Mouse (Mus musculus): ENCODE data around the gene Plekhh2. TPM values are rescaled to one million over a fixed set of nuclear protein-coding genes. Genes with fewer than 3 reads are reported as not detected.

Gene Plekhh2
- polyA plus RNA-seq, 2 experiments: 0.22 to 0.37 TPM

GRCm38 (mm10) chr17:84622873-84623272 lies 111.2 kb downstream of the Plekhh2 start:
- 0 out of 4 replicates have a peak, but pooled peaks cover 0 to 2% of the 10 kb centered on the region in 2 experiments for H3K4me1 ChIP-seq (replicated peaks; ENCODE audit: control insufficient read depth in 2 of 2, insufficient read depth in 2 of 2, low read length in 1 of 2)
- no peak overlapping the region for H3K9ac ChIP-seq (replicated peaks)
- no peak overlapping the region for H3K27ac ChIP-seq
- H3K27me3 ChIP-seq (ENCODE audit: control insufficient read depth, insufficient read depth, low read length): no peaks in the 10 kb centered on the region
- H3K4me3 ChIP-seq (ENCODE audit: insufficient read depth in 1 of 2, low read depth in 2 of 2, low read length in 2 of 2): no peak overlapping the region
- no peak for ATAC-seq (ENCODE audit: insufficient read depth)
- H3K9me3 ChIP-seq (ENCODE audit: control insufficient read depth, low read length): no peaks in the 10 kb centered on the region
- DNase-seq (ENCODE audit: low read depth in 3 of 3, low spot score in 3 of 3): no peak
- 34% methylated on average over 2 of the region's 2 CpGs for whole genome bisulfite sequencing (ENCODE audit: insufficient replicate concordance)
- no peak overlapping the region for H3K4me2 ChIP-seq (ENCODE audit: low read depth)
- TF ChIP-seq EP300 (IDR thresholded peaks at IDR 0.05; ENCODE audit: low read depth): no peak
- TF ChIP-seq CTCF (IDR thresholded peaks at IDR 0.05; ENCODE audit: low read depth): no peak
- no peaks in the 10 kb centered on the region for H3K36me3 ChIP-seq (replicated peaks; ENCODE audit: control insufficient read depth, insufficient read depth, low read depth)

- Histone ChIP-seq H3K4me3 (ENCODE audit: insufficient read depth in 1 of 2, low read depth in 2 of 2, low read length in 2 of 2) (peak within 1 kb of the TSS; percentile 39 to 45), H3K4me1 (replicated peaks; ENCODE audit: control insufficient read depth in 2 of 2, insufficient read depth in 2 of 2, low read length in 1 of 2) (no peaks in the 10 kb centered on the region), H3K27ac (no peak within 1 kb of the TSS), H3K36me3 (replicated peaks; ENCODE audit: control insufficient read depth, insufficient read depth, low read depth) (no peaks in the 10 kb centered on the region), H3K9ac (replicated peaks) (no peak within 1 kb of the TSS), H3K4me2 (ENCODE audit: low read depth) (peak within 1 kb of the TSS; percentile 57), H3K27me3 (ENCODE audit: control insufficient read depth, insufficient read depth, low read length) (no peaks in the 10 kb centered on the region), H3K9me3 (ENCODE audit: control insufficient read depth, low read length) (no peaks in the 10 kb centered on the region)
- TF ChIP-seq CTCF (IDR thresholded peaks at IDR 0.05; ENCODE audit: low read depth): no peak
- TF ChIP-seq EP300 (IDR thresholded peaks at IDR 0.05; ENCODE audit: low read depth): no peak
- ATAC-seq (ENCODE audit: insufficient read depth) (peak; percentile 79), DNase-seq (ENCODE audit: low read depth in 3 of 3, low spot score in 3 of 3) (peak; percentile 54 to 62 (median 61))
- WGBS (ENCODE audit: insufficient replicate concordance): 1% methylated on average over 25 of the region's 25 CpGs
Measured at GRCm38 (mm10) chr17:84626276-84626856, 114.7 kb downstream of the Plekhh2 start, which contains the start of gene Dync2li1. Gene Dync2li1 (plus strand): TSS chr17:84626496.

- H3K9me3 ChIP-seq (ENCODE audit: control insufficient read depth, low read length): no peaks in the 10 kb centered on the region
- H3K4me1 ChIP-seq (replicated peaks; ENCODE audit: control insufficient read depth in 2 of 2, insufficient read depth in 2 of 2, low read length in 1 of 2): no peaks in the 10 kb centered on the region
- WGBS (ENCODE audit: insufficient replicate concordance): 39% methylated on average over 9 of the region's 9 CpGs
- H3K27ac ChIP-seq: no peak overlapping the region
- no peaks in the 10 kb centered on the region for H3K36me3 ChIP-seq (replicated peaks; ENCODE audit: control insufficient read depth, insufficient read depth, low read depth)
- H3K9ac ChIP-seq (replicated peaks): no peak overlapping the region
- H3K27me3 ChIP-seq (ENCODE audit: control insufficient read depth, insufficient read depth, low read length): no peaks in the 10 kb centered on the region
- no peak overlapping the region for H3K4me3 ChIP-seq (ENCODE audit: insufficient read depth in 1 of 2, low read depth in 2 of 2, low read length in 2 of 2)
- DNase-seq (ENCODE audit: low read depth in 3 of 3, low spot score in 3 of 3): no peak
- H3K4me2 ChIP-seq (ENCODE audit: low read depth): peak overlapping the region; percentile 57
- no peak for ATAC-seq (ENCODE audit: insufficient read depth)
- no peak for TF ChIP-seq EP300 (IDR thresholded peaks at IDR 0.05; ENCODE audit: low read depth)
- no peak for TF ChIP-seq CTCF (IDR thresholded peaks at IDR 0.05; ENCODE audit: low read depth)
Measured at GRCm38 (mm10) chr17:84626857-84627305, 115.2 kb downstream of the Plekhh2 start.

- Histone ChIP-seq H3K4me2 (ENCODE audit: low read depth) (no peak overlapping the region), H3K36me3 (replicated peaks; ENCODE audit: control insufficient read depth, insufficient read depth, low read depth) (no peaks in the 10 kb centered on the region), H3K27ac (no peak overlapping the region), H3K9me3 (ENCODE audit: control insufficient read depth, low read length) (no peaks in the 10 kb centered on the region), H3K4me3 (ENCODE audit: insufficient read depth in 1 of 2, low read depth in 2 of 2, low read length in 2 of 2) (no peak overlapping the region), H3K27me3 (ENCODE audit: control insufficient read depth, insufficient read depth, low read length) (no peaks in the 10 kb centered on the region), H3K9ac (replicated peaks) (no peak overlapping the region), H3K4me1 (replicated peaks; ENCODE audit: control insufficient read depth in 2 of 2, insufficient read depth in 2 of 2, low read length in 1 of 2) (no peaks in the 10 kb centered on the region)
- WGBS (ENCODE audit: insufficient replicate concordance): 70% methylated on average over 10 of the region's 10 CpGs
- ATAC-seq (ENCODE audit: insufficient read depth): no peak
- no peak for DNase-seq (ENCODE audit: low read depth in 3 of 3, low spot score in 3 of 3)
- no peak for TF ChIP-seq EP300 (IDR thresholded peaks at IDR 0.05; ENCODE audit: low read depth)
- TF ChIP-seq CTCF (IDR thresholded peaks at IDR 0.05; ENCODE audit: low read depth): no peak
Measured at GRCm38 (mm10) chr17:84627721-84628120, 116.0 kb downstream of the Plekhh2 start.

GRCm38 (mm10) chr17:84628611-84629010 lies 116.9 kb downstream of the Plekhh2 start:
- peaks cover 0 to 3% of the 10 kb centered on the region in 2 experiments; a peak in 1 of 4 replicates for H3K4me1 ChIP-seq (replicated peaks; ENCODE audit: control insufficient read depth in 2 of 2, insufficient read depth in 2 of 2, low read length in 1 of 2)
- H3K4me2 ChIP-seq (ENCODE audit: low read depth): no peak overlapping the region
- ATAC-seq (ENCODE audit: insufficient read depth): no peak
- DNase-seq (ENCODE audit: low read depth in 3 of 3, low spot score in 3 of 3): no peak
- no peaks in the 10 kb centered on the region for H3K9me3 ChIP-seq (ENCODE audit: control insufficient read depth, low read length)
- H3K27ac ChIP-seq: no peak overlapping the region
- no peak overlapping the region for H3K9ac ChIP-seq (replicated peaks)
- no peak overlapping the region for H3K4me3 ChIP-seq (ENCODE audit: insufficient read depth in 1 of 2, low read depth in 2 of 2, low read length in 2 of 2)
- H3K36me3 ChIP-seq (replicated peaks; ENCODE audit: control insufficient read depth, insufficient read depth, low read depth): no peaks in the 10 kb centered on the region
- no peaks in the 10 kb centered on the region for H3K27me3 ChIP-seq (ENCODE audit: control insufficient read depth, insufficient read depth, low read length)
- WGBS (ENCODE audit: insufficient replicate concordance): 71% methylated on average over 9 of the region's 9 CpGs
- TF ChIP-seq EP300 (IDR thresholded peaks at IDR 0.05; ENCODE audit: low read depth): no peak
- no peak for TF ChIP-seq CTCF (IDR thresholded peaks at IDR 0.05; ENCODE audit: low read depth)

All from liver, embryonic 14.5 days (tissue).